Mouse (Mus musculus): ENCODE results near the gene Atp1b1.

DNA sequence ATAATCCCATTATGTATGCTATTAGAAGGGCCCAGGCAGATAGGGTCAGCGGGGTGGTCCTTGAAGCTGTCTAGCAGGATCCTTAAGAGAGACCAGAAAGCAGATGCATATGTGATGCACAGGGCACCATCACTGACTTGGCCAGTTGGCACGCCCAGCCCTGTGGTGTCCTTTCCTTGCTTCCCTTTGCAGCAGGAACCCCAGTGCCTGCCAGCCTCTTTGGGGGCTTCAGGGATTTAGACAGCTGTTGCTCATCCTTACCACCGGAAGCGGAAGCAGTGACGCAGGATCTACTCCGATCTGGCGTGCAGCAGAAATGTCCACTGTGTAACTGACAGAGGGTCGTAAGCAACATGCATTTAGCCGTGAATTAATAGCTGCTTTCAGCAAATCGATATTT, 9.3 kb upstream of the Atp1b1 start:
- TF ChIP-seq CTCF (IDR thresholded peaks at IDR 0.05; ENCODE audit: low read depth) (no peak), EP300 (IDR thresholded peaks at IDR 0.05; ENCODE audit: low read depth) (no peak)
